Mouse (Mus musculus) cerebellum, adult 11-12 months (tissue): ENCODE data around the gene Sfmbt1.
A peak's percentile ranks its signal among the peaks of the same experiment; 100 is the strongest.

Experiments
- DNase-seq: peaks from one replicate; pipeline ENCODE4 v3.0.0; 2022

Gene Sfmbt1

GRCm38 (mm10) chr14:30827480-30827879, 112.8 kb downstream of the Sfmbt1 start:
- no peak for DNase-seq

GRCm38 (mm10) chr14:30828077-30828476, 113.4 kb downstream of the Sfmbt1 start:
- no peak for DNase-seq

DNA sequence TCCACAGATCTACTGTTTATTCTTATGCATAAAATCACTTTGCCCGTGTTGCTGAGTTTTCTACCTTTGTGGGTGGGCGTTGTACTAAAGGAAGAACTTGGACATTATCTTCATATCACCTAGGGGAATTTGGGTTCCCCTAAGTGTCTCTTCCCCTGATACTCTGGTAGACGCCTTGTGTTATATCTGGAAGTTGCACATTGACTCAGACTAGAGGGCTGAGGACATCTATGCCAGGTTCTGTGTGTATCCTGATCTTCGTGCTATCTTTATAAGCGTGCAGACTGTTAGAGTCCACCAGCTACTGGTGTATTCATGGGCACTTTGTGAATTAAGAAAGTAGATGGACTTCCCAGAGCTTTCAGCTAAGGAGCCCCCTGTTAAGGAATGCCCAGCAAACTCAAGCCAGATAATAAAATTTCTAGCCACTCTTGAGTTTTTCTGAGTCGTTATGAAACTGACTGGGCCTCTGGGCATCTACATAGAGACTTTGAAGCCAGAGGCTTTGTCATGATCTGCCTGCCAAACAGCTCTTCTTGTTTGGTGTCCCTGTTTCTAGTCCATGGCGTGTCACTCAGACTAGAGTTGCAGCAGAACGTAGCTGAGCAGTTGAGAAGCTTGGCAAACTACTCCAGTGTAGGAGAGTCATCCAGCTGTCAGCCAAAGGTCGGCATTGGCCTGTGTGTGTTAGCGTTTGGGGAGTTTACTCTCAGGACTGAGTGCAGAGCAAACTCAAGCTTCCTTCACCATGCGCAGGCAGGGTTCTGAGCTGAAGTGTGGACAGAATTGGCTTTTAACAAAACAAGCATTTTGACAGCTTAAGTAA, 114.2 kb downstream of the Sfmbt1 start:
- DNase-seq, result no peak

- DNase-seq, result no peak
Observed at GRCm38 (mm10) chr14:30837416-30837996, 122.9 kb downstream of the Sfmbt1 start.

DNA sequence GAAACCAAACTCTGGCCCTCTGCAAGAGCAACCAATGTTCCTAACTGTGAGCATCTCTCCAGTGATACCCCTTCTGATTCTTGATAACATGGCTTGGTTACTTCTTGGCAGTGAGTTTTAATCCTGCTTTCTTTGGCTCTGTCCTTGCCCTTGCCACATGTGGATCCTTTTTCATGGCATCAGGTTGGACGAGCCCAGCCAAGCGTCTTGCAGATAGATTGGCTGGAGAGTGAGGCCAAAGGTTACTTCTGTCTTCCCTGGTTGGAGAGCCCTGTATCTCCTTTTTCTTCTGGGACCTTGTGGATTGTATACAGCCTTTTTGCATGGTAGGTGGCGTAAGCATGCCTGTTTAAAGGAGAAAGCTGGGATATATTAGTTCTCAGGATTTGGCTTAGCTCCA, 129.1 kb downstream of the Sfmbt1 start:
- no peak for DNase-seq

- no peak for DNase-seq
Observed at GRCm38 (mm10) chr14:30850504-30850903, 135.9 kb downstream of the Sfmbt1 start.

DNA sequence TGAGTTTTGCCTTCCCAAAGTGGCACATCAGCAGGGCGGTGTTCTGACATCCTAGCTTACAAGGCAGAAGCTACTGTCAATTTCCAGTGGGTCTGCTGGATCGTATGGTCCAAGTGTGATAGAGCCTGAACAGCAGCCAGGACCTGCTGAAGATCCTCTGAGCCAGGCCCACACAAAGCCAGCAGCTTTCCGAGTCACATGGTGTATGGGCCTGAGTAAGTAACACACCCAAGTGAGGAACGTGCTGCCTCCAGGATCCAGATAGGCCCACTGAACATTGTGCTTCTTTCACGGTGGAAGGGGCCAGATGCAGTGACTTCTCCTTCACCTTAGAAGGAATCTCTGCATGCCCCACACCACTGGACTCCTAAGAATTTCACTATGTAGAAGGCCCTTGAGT, 137.7 kb downstream of the Sfmbt1 start:
- no peak for DNase-seq

DNA sequence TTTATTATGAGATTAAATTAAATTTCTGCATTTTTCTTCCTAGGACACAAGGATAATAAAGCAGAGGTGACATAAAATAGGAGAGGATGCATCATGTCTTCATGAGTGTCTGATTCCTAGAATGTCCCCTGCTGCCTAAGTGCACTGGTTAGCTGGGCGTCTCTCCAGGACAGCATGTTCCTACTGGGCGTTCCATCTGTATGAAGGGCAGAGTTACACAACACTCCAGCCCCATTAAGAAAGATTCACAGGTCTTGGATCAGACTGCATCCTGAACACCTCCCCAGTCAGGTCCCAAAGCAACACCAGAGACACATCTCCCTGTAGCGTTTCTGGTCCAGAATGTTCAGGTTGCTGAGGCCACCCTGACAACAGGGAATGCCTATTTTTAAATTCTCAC, 140.7 kb downstream of the Sfmbt1 start:
- peak; percentile 72 for DNase-seq

- peak; percentile 50 for DNase-seq
Observed at GRCm38 (mm10) chr14:30856885-30857507, 142.3 kb downstream of the Sfmbt1 start.

DNA sequence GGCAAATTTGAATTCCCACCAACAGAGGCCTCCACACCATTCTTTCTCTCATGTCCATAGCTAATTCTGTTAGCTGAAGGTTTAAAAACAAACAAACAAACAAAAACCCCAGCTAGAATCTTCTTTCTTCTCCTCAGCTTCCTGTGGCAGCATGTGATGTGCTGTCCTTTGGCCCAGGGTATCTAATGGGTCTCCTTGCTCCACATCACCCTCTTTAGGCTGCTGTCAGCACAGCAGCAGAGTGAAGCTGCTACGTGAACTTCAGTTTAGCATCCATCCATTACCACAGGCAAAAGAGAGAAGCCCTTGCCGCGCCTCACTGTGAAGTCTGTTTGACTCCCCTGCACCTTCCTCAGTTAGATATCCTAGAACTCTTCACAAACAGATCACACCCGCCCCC, 143.3 kb downstream of the Sfmbt1 start:
- DNase-seq, result no peak

GRCm38 (mm10) chr14:30861421-30862125, 146.9 kb downstream of the Sfmbt1 start:
- peak; percentile 54 for DNase-seq

DNA sequence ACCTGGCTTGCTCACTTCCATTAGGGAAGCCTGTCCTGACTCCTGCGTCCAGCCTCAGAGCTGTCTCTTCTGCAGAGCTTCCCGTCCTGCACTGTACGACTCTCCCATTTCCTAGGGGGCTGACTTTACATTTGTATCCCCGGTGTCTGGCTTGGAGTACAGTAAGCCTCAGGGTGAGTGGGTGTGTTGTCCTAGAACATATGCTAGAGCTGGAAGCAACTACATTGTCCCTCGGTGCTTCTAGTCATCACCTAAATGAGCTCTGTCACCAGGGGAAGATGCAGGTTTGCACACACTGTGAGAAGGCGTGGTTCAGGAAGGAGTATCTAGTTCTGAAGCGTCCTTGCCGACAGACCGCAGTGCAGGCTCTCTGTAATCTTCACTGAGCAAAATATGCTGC, 147.7 kb downstream of the Sfmbt1 start:
- DNase-seq, result no peak

GRCm38 (mm10) chr14:30865311-30865710, 150.7 kb downstream of the Sfmbt1 start:
- no peak for DNase-seq

GRCm38 (mm10) chr14:30867042-30867441, 152.4 kb downstream of the Sfmbt1 start:
- peak; percentile 62 for DNase-seq

GRCm38 (mm10) chr14:30868826-30869225, 154.2 kb downstream of the Sfmbt1 start:
- no peak for DNase-seq

DNA sequence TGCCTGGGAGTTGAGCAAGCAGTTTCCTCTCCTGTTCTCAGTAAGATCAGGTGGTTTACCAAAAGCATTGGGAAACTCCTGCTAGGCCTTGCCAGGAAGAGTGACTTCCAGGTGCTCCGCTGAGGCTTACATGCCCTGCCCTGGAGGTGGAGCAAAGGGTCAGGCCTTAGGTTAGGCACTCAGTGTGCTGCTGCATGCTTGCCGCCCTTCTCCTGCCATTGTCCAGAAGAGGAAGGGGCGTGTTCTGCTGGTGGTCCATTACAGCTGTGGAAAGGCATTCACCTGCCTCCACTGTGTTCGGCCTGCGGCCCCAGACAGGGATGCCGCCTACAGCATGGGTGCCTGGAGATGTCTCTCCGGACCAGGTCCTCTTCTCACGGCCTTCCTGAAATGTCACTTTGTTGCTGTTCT, 154.7 kb downstream of the Sfmbt1 start:
- DNase-seq, result no peak

GRCm38 (mm10) chr14:30870206-30871147, 155.8 kb downstream of the Sfmbt1 start:
- no peak for DNase-seq
